Mouse (Mus musculus) heart, embryonic 15.5 days (tissue): ENCODE data around the gene Prune1. TPM values are rescaled to one million over a fixed set of nuclear protein-coding genes. Genes with fewer than 3 reads are reported as not detected.

Experiments used
- ATAC-seq: fragments of 200-750 bp; cut with Nextera tagmentation; replicated peaks from 2 replicates; pipeline ENCODE4 v1.8.0; 2017; ENCODE audit warnings: low read depth, moderate TSS enrichment; ENCODE audit not compliant: insufficient number of reproducible peaks, insufficient read depth, low FRiP score
- H3K27ac ChIP-seq: fragments of 300-500 bp; sonication (generic); 2 replicates; pipeline ENCODE4 v1.5.1; 2015; ENCODE audit warnings: mild to moderate bottlenecking, inconsistent platforms
- H3K27me3 ChIP-seq: fragments of 300-500 bp; sonication (generic); 2 replicates; pipeline ENCODE4 v1.6.1; 2015; ENCODE audit warnings: inconsistent platforms
- H3K36me3 ChIP-seq: fragments of 300-500 bp; sonication (generic); 2 replicates; pipeline ENCODE4 v1.6.1; 2015; ENCODE audit warnings: mild to moderate bottlenecking, inconsistent platforms
- H3K4me1 ChIP-seq: fragments of 300-500 bp; sonication (generic); replicated peaks from 2 replicates; pipeline ENCODE4 v1.6.1; 2015; ENCODE audit warnings: inconsistent platforms
- H3K4me2 ChIP-seq: fragments of 300-500 bp; sonication (generic); 2 replicates; pipeline ENCODE4 v1.6.1; 2015; ENCODE audit warnings: inconsistent platforms, mild to moderate bottlenecking, moderate library complexity
- H3K4me3 ChIP-seq: fragments of 300-500 bp; sonication (generic); 2 replicates; pipeline ENCODE4 v1.5.1; 2015; ENCODE audit warnings: mild to moderate bottlenecking, inconsistent platforms
- H3K9ac ChIP-seq: fragments of 300-500 bp; sonication (generic); 2 replicates; pipeline ENCODE4 v1.6.1; 2015; ENCODE audit warnings: mild to moderate bottlenecking, inconsistent platforms
- H3K9me3 ChIP-seq: fragments of 300-500 bp; sonication (generic); replicated peaks from 2 replicates; pipeline ENCODE4 v1.6.1; 2016; ENCODE audit warnings: inconsistent platforms
- WGBS: fragments of 180-500 bp; shearing (Covaris S2); methylation state at CpG from one replicate; pipeline ENCODE4 v1.1.7; 2015; ENCODE audit warnings: mixed read lengths; 5-methylcytosine and 5-hydroxymethylcytosine counted together
- polyA plus RNA-seq: library from polyadenylated mRNA; unstranded; fragments of >200 nt; fragmentation: Nextera tagmentation; extraction: Ambion mirVana; gene quantifications from 2 replicates; pipeline ENCODE4 v1.2.1, GENCODE M21; 2015

Gene Prune1
- polyA plus RNA-seq, 1 experiment from 2014 or later: 23.8 TPM

DNA sequence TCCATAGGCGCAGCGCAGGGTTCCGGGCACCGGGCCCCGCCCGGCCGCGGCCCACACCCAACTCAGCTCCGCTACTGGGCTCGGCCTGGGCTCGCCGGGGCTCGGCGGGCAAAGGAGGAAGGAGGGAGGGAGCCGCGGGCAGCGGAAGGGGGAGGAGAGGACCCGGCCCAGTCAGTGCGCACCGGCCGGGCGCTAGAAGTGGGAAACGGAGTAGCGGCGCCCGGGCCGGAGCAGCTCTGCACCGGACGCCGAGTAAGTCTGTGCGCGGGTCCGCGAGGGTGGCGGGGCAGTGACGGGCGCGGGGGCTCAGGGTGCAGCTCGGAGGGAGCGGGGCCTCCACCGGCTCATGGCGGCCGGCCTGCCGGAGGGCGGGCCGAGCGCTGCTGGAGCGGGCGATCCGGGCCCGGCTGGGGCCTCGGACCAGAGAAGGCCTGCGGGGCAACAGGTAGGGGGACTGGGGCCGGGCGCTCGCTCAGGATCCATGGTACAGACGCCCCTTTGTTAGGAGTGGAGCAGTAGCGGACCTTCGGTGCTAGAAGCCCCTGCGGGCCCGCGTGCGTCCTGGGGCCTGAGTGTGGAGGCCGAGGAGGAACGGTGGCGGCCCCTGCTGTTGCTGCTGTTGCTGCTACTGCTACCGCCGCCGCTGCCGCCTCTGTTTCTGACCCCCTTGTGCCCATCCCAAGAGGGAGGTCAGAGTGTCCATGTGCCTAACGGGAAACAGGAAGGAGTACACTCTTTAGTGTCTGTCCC, 33.4 kb upstream of the Prune1 start:
- peak; percentile 94 for ATAC-seq
- Histone ChIP-seq H3K36me3 (peaks cover 3% of the 10 kb centered on the region), H3K9ac (peak overlapping the region; percentile 98), H3K27ac (peak overlapping the region; percentile 98), H3K4me2 (peak overlapping the region; percentile 92), H3K4me3 (peak overlapping the region; percentile 94), H3K4me1 (peaks cover 42% of the 10 kb centered on the region), H3K27me3 (no peaks in the 10 kb centered on the region), H3K9me3 (no peaks in the 10 kb centered on the region)
- WGBS: under 1% methylated on average over 71 of the region's 71 CpGs

DNA sequence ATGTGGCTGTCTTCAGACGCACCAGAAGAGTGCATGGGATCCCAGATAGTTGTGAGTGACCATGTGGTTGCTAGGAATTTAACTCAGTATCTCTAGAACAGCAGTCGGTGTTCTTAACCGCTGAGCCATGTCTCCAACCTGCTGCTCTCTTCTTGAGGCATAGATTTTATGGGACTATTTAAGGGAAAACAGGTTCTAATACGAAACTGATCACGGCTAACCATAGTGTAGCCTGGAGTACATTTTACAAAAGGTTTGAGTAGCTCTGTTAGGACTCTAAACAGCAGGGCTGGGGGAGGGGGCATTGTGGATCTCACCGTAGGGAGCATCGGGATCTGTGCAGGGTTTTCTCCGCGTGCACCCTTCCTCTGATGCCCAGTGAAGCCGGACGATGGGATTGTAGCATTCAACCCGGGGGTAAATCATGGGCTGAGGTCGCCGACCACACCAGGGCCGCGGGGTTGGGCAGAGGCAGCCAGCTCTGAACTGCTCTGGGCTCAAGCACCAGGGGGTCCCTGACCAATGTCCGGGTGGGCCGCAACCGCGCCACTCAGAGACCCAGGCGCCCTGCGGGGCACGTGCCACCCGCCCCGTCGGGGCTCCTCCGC, 32.7 kb upstream of the Prune1 start, which contains the start of gene Cers2:
Gene Cers2 (plus strand): TSS at position 306 of the 608 bp plus-strand sequence.
- no peak for ATAC-seq
- H3K27me3 ChIP-seq: no peaks in the 10 kb centered on the region
- H3K27ac ChIP-seq: peak within 1 kb of the TSS; percentile 98
- peak within 1 kb of the TSS; percentile 92 for H3K4me2 ChIP-seq
- WGBS: 5% methylated on average over 27 of the region's 27 CpGs
- H3K36me3 ChIP-seq: no peaks in the 10 kb centered on the region
- peak within 1 kb of the TSS; percentile 94 for H3K4me3 ChIP-seq
- peak within 1 kb of the TSS; percentile 98 for H3K9ac ChIP-seq
- H3K9me3 ChIP-seq: no peaks in the 10 kb centered on the region
- peaks cover 42% of the 10 kb centered on the region for H3K4me1 ChIP-seq

DNA sequence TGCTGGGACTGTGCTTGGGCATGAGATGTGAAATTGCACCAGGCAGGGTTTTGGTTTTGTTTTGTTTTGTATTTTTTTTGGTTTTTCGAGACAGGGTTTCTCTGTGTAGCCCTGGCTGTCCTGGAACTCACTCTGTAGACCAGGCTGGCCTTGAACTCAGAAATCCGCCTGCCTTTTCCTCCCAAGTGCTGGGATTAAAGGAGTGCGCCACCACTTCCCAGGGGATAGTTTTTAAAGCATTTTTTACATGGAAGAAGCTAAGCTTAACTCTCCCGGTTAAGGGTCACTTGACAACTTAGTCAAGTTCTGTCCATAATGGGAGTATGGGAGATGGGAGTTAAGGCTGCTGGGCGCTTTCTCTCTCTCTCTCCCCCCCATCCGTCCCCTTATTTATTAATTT, 32.2 kb upstream of the Prune1 start:
- Histone ChIP-seq H3K9ac (no peak overlapping the region), H3K27ac (no peak overlapping the region), H3K9me3 (no peaks in the 10 kb centered on the region), H3K4me2 (peak overlapping the region; percentile 92), H3K27me3 (no peaks in the 10 kb centered on the region), H3K36me3 (no peaks in the 10 kb centered on the region), H3K4me3 (peak overlapping the region; percentile 94), H3K4me1 (peaks cover 39% of the 10 kb centered on the region)
- no peak for ATAC-seq
- 72% methylated on average over 6 of the region's 6 CpGs for WGBS

DNA sequence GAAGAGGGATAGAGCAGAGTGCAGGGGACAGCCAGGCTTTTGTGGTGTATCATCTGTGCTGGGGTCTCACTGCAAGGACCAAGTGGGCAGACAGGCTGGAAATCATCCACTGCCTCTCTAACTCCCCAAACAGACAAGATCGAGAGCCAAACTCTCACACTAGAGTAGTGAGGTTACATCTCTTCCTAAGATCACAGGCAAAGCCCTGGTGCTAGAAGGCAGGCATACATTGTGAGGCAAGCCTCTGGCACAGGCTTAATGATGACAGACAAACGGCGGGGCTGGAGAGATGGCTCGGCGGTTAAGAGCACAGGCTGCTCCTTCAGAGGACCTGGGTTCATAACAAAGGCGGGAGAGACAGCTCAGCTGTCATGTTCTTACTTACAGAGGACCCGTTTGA, 31.6 kb upstream of the Prune1 start:
- no peak overlapping the region for H3K27ac ChIP-seq
- no peaks in the 10 kb centered on the region for H3K27me3 ChIP-seq
- no peak overlapping the region for H3K4me3 ChIP-seq
- 49% methylated on average over 7 of the region's 7 CpGs for WGBS
- no peaks in the 10 kb centered on the region for H3K9me3 ChIP-seq
- H3K4me1 ChIP-seq: peaks cover 33% of the 10 kb centered on the region
- H3K4me2 ChIP-seq: no peak overlapping the region
- no peaks in the 10 kb centered on the region for H3K36me3 ChIP-seq
- ATAC-seq: no peak
- H3K9ac ChIP-seq: no peak overlapping the region

DNA sequence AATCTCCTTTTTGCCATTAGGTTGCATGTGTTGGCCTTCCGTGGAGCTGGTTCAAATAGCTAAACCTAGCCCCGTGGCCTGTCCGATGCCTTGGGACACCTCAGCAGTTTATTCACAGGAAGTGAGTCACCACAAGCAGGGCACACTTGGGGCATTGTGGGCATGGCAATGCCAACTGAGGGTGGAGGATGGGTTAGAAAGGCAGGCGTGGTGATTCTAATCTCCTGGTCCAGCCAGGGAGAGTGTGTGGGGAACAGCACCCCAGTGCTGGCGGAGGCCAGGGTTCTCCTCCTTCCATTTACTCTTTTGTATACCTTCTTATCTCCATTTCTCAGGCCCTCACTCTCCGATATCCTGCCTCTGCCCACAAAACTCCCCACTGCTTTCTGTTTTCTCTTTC, 30.7 kb upstream of the Prune1 start:
- Histone ChIP-seq H3K9ac (no peak overlapping the region), H3K9me3 (no peaks in the 10 kb centered on the region), H3K4me1 (peaks cover 26% of the 10 kb centered on the region), H3K4me2 (no peak overlapping the region), H3K36me3 (no peaks in the 10 kb centered on the region), H3K27me3 (no peaks in the 10 kb centered on the region), H3K27ac (no peak overlapping the region), H3K4me3 (no peak overlapping the region)
- no peak for ATAC-seq
- WGBS: 62% methylated on average over 6 of the region's 6 CpGs

DNA sequence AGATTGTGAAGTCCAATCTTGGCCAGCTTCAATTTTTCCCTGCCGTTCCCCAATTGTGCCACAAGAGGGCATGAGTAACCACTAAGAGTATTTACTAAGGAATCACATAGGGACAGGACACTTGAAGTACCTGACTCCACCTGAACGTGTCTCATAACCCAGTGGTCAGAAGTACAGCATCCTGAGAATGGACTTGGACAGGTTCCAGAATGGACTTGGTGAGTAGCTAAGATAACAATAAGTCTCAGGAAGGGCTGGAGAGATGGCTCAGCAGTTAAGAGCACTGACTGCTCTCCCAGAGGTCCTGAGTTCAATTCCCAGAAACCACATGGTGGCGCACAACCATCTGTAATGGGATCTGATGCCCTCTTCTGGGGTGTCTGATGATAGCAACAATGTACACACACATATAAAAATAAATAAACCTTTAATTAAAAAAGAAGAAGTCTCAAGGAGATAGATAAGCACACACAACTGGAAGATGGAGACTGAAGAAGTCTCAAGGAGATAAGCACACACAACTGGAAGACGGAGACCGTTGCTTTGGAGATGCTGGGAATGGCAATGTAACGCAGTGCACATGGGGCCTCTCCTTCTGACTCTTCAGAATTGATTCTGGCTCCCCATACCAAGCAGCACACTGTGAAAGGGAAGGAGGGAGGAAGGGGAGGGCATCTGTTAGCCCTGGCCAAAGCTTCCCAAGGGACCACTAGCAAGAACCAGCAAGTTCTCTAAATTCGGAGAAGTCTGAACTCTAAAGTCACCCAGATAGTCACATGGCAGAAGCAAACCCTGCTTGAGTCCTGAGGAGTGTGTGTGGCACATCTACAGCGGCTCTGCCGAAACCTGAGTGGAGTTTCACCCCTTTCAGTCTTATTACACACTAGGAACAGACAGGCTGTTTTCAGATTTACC, 29.3 kb upstream of the Prune1 start:
- Histone ChIP-seq H3K4me1 (peaks cover 20% of the 10 kb centered on the region), H3K4me3 (no peak overlapping the region), H3K9me3 (no peaks in the 10 kb centered on the region), H3K9ac (no peak overlapping the region), H3K27me3 (no peaks in the 10 kb centered on the region), H3K36me3 (no peaks in the 10 kb centered on the region), H3K4me2 (no peak overlapping the region), H3K27ac (no peak overlapping the region)
- WGBS: 64% methylated on average over 9 of the region's 9 CpGs
- ATAC-seq: no peak

DNA sequence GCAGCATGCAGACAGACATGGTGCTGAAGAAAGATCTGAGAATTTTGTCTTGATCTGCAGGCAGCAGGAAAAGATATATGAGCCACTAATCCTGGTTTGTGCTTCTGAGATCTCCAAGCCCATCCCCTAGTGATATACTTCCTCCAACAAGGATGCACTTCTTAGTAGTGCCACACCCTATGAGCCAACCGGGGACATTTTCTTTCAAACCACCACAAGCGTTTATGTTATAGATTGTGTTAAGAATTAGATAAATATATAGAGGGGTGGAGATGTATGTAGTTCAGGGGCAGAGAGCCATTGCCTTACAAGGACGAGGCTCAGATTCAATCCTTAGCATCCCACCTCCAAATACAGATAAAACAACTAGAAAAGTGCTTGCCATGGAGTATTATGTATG, 28.6 kb upstream of the Prune1 start:
- no peak overlapping the region for H3K4me2 ChIP-seq
- H3K9me3 ChIP-seq: no peaks in the 10 kb centered on the region
- H3K9ac ChIP-seq: no peak overlapping the region
- no peaks in the 10 kb centered on the region for H3K27me3 ChIP-seq
- WGBS: 59% methylated on average over 3 of the region's 3 CpGs
- ATAC-seq: no peak
- no peak overlapping the region for H3K4me3 ChIP-seq
- no peak overlapping the region for H3K27ac ChIP-seq
- peaks cover 14% of the 10 kb centered on the region for H3K4me1 ChIP-seq
- H3K36me3 ChIP-seq: no peaks in the 10 kb centered on the region

DNA sequence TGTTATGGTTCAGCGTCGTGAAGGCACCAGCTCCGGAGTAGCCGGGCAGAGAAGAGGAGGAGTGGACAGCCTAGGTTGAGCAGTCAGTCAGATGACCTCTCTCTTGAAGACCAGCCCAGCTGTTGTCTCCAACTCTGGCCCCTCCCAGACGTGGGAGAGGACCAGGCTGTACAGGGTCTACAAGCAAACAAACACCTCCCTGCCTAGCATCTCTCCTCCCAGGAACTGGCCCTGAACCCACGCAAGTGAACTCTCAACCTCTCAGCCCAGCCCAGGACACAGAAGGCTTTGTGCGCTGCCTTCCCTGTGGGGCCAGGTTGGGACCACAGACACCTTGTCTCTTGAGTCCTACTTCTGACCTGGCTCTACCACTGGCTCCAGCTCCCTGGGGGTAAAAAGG, 25.2 kb upstream of the Prune1 start, which contains the start of gene Anxa9:
Gene Anxa9 (minus strand): TSS at position 77 of the 400 bp plus-strand sequence.
- no peak within 1 kb of the TSS for H3K4me2 ChIP-seq
- H3K4me3 ChIP-seq: no peak within 1 kb of the TSS
- no peaks in the 10 kb centered on the region for H3K36me3 ChIP-seq
- no peaks in the 10 kb centered on the region for H3K27me3 ChIP-seq
- H3K4me1 ChIP-seq: peaks cover 7% of the 10 kb centered on the region
- ATAC-seq: 0 out of 2 replicates have a peak, but pooled peaks have one; percentile 41
- no peaks in the 10 kb centered on the region for H3K9me3 ChIP-seq
- H3K9ac ChIP-seq: no peak within 1 kb of the TSS
- no peak within 1 kb of the TSS for H3K27ac ChIP-seq
- 46% methylated on average over 7 of the region's 7 CpGs for WGBS

DNA sequence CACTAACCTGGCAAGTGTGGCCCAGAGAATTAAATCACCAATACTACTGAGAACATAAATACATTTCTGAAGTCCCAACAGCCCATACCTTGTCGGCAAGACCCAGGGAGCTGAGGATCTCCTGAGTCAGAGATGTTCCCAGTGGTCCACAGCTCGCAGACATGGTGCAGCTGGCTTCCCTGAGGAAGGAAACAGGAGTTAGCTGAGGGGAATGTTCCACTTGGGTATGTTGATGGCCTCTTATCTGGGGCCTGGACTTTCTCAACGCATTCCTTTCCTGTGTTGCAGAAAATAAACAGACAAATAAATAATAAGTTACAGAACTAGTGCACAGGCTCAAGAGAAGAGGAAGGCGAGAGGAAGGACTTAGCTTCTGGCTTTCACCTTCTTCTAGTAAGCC, 24.4 kb upstream of the Prune1 start:
- no peak for ATAC-seq
- no peaks in the 10 kb centered on the region for H3K27me3 ChIP-seq
- no peak overlapping the region for H3K4me3 ChIP-seq
- no peaks in the 10 kb centered on the region for H3K36me3 ChIP-seq
- no peaks in the 10 kb centered on the region for H3K9me3 ChIP-seq
- H3K27ac ChIP-seq: no peak overlapping the region
- peaks cover 7% of the 10 kb centered on the region for H3K4me1 ChIP-seq
- 36% methylated on average over 4 of the region's 4 CpGs for WGBS
- no peak overlapping the region for H3K9ac ChIP-seq
- H3K4me2 ChIP-seq: no peak overlapping the region

DNA sequence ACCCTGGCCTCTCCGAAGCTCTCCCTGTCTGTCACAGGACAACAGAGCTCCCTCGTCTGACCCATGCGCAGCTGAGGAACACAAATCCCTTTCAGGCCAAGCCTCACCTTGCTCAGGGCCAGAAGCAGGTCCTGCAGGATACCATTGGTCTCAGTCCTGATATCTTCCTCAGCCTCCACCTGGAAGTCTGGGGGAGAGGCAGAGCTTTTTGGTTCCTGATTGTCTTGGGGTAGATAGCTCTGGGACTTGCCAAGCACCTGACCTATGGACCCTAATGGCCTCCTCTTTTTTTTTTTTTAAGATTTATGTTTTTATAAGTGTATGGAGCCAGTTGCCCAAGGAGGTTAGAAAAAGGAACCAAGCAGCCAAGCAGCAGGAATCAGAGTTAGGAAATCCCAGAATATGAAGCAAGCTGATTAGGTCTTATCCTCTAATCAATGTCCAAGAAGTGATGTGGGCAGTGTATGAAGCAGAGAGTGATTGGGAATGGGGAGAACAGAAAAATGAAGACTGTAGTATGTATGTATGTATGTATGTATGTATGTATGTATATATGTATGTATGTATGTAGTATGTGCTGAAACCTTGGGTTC, 19.4 kb upstream of the Prune1 start:
- no peaks in the 10 kb centered on the region for H3K27me3 ChIP-seq
- peaks cover 4% of the 10 kb centered on the region for H3K4me1 ChIP-seq
- H3K4me2 ChIP-seq: no peak overlapping the region
- WGBS: 79% methylated on average over 3 of the region's 3 CpGs
- no peaks in the 10 kb centered on the region for H3K36me3 ChIP-seq
- H3K27ac ChIP-seq: no peak overlapping the region
- no peak overlapping the region for H3K9ac ChIP-seq
- no peaks in the 10 kb centered on the region for H3K9me3 ChIP-seq
- no peak overlapping the region for H3K4me3 ChIP-seq
- ATAC-seq: no peak

DNA sequence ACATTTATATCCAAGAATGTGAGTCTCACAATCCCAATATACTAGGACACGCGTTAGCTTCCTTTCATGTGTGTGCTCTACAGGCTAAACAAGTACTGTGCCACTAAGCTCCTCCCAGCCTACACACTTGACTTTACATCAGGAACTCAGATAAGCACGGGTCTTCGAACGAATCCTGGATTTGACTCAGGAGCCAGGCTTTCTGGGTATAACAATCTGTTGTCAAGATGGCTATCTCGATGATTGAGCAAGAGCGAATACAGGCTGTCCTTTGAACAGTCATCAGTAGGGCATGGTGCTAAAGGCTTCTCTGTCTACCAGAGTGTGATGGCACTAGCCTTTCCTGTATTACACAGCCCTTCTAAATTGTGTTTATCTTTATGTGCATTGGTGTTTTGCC, 16.1 kb upstream of the Prune1 start:
- no peak overlapping the region for H3K4me2 ChIP-seq
- WGBS: 62% methylated on average over 7 of the region's 7 CpGs
- no peak overlapping the region for H3K4me3 ChIP-seq
- no peak overlapping the region for H3K9ac ChIP-seq
- no peaks in the 10 kb centered on the region for H3K9me3 ChIP-seq
- H3K4me1 ChIP-seq: peaks cover 7% of the 10 kb centered on the region; the same call in 1 of the 2 replicates
- H3K27ac ChIP-seq: no peak overlapping the region
- H3K36me3 ChIP-seq: peaks cover 21% of the 10 kb centered on the region; the same call in 1 of the 2 replicates
- no peak for ATAC-seq
- H3K27me3 ChIP-seq: no peaks in the 10 kb centered on the region
